31 mouse cellular contexts compared by ENCODE assay signal in genomic region chr5:107030821-107031220, GRCm38 (mm10).
"Had no signal": no experiment of that assay in that cellular context is flagged by ENCODE, and none has a peak within 500 bp of the region (broad histone marks: within the 10 kb centered on the region; RNA-seq: fewer than 3 reads in every experiment).

No protein-coding gene starts in this region.

- H3K27me3 ChIP-seq: limb, embryonic 13.5 days; limb, embryonic 15.5 days; liver, embryonic 13.5 days; lung, embryonic 15.5 days; midbrain, embryonic 12.5 days; midbrain, embryonic 13.5 days had no signal

- H3K4me3 ChIP-seq: limb, embryonic 10.5 days; limb, embryonic 12.5 days; limb, embryonic 13.5 days; limb, embryonic 15.5 days; liver, embryonic 12.5 days; liver, embryonic 13.5 days; liver, embryonic 15.5 days; lung, embryonic 15.5 days; megakaryocyte, embryonic 14.5 days; midbrain, embryonic 10.5 days; midbrain, embryonic 12.5 days; midbrain, embryonic 13.5 days; midbrain, embryonic 15.5 days; myocyte had no signal

- H3K4me1 ChIP-seq: liver, embryonic 15.5 days; megakaryocyte, embryonic 14.5 days; midbrain, embryonic 12.5 days; midbrain, embryonic 13.5 days; midbrain, embryonic 15.5 days had no signal

- ATAC-seq: liver, embryonic 12.5 days; liver, postnatal 0 days; lung, postnatal 0 days; midbrain, embryonic 13.5 days; midbrain, embryonic 15.5 days; midbrain, embryonic 16.5 days had no signal

- H3K9me3 ChIP-seq: limb, embryonic 10.5 days; limb, embryonic 12.5 days; limb, embryonic 13.5 days; limb, embryonic 15.5 days; liver, embryonic 12.5 days; liver, embryonic 13.5 days; liver, embryonic 15.5 days; lung, embryonic 15.5 days; megakaryocyte, embryonic 14.5 days; midbrain, embryonic 10.5 days; midbrain, embryonic 12.5 days; midbrain, embryonic 13.5 days; midbrain, embryonic 15.5 days had no signal

- H3K36me3 ChIP-seq: limb, embryonic 10.5 days; limb, embryonic 12.5 days; limb, embryonic 13.5 days; limb, embryonic 15.5 days; liver, embryonic 12.5 days; liver, embryonic 13.5 days; liver, embryonic 15.5 days; lung, embryonic 15.5 days; midbrain, embryonic 10.5 days; midbrain, embryonic 12.5 days; midbrain, embryonic 13.5 days; midbrain, embryonic 15.5 days had no signal

- H3K27ac ChIP-seq: limb, embryonic 12.5 days; liver, embryonic 12.5 days; liver, embryonic 14.5 days; liver, embryonic 15.5 days; lung, embryonic 15.5 days; macrophage; midbrain, embryonic 10.5 days; midbrain, embryonic 12.5 days; midbrain, embryonic 13.5 days; midbrain, embryonic 15.5 days had no signal

- H3K4me2 ChIP-seq: limb, embryonic 12.5 days; limb, embryonic 13.5 days; limb, embryonic 15.5 days; liver, embryonic 11.5 days; liver, embryonic 12.5 days; liver, embryonic 13.5 days; liver, embryonic 15.5 days; lung, embryonic 14.5 days; lung, embryonic 15.5 days; midbrain, embryonic 11.5 days; midbrain, embryonic 12.5 days; midbrain, embryonic 13.5 days; midbrain, embryonic 15.5 days had no signal

- H3K9ac ChIP-seq: limb, embryonic 12.5 days; limb, embryonic 13.5 days; limb, embryonic 15.5 days; liver, embryonic 12.5 days; liver, embryonic 13.5 days; liver, embryonic 14.5 days; liver, embryonic 15.5 days; liver, postnatal 0 days; lung, embryonic 14.5 days; lung, embryonic 15.5 days; midbrain, embryonic 12.5 days; midbrain, embryonic 13.5 days; midbrain, embryonic 15.5 days had no signal

- DNase-seq: left cerebral cortex, postnatal 4 days; liver; liver, embryonic 13.5 days; liver, postnatal 0 days; lung, adult 18-20 months; lung, adult 2 months; lung, embryonic 14.5 days; lung, postnatal 10 days; lung, postnatal 14 days; lung, postnatal 36 days; lung, postnatal 4 days; midbrain, embryonic 14.5 days had no signal
